Mouse (Mus musculus) liver, embryonic 14.5 days (tissue): Measurements from ENCODE around the gene Lpo.

Experiments
- CTCF ChIP-seq: IDR thresholded peaks from 2 replicates; pipeline ENCODE4 v1.5.1; 2016; ENCODE audit warnings: antibody characterized with exemption, low read depth, control low read depth
- EP300 ChIP-seq: IDR thresholded peaks from 2 replicates; pipeline ENCODE4 v1.6.1; 2016; ENCODE audit warnings: antibody characterized with exemption, low read depth

GRCm38 (mm10) chr11:87859273-87859672 lies 31.2 kb upstream of the Lpo start:
- TF ChIP-seq CTCF (no peak), EP300 (no peak)
